Mouse (Mus musculus) frontal cortex, postnatal 10 days (tissue): ENCODE data around the gene Fam207a.

Experiments used
- DNase-seq, 2 experiments: peaks; one replicate each; pipeline ENCODE4 v3.0.0; 2022; ENCODE audit warnings: low spot score in 2 of 2, mixed read lengths in 1 of 2

Gene Fam207a

GRCm38 (mm10) chr10:77455251-77456010 lies 60.2 kb downstream of the Fam207a start:
- no peak for DNase-seq

GRCm38 (mm10) chr10:77454795-77455194 lies 60.8 kb downstream of the Fam207a start:
- no peak for DNase-seq

GRCm38 (mm10) chr10:77451822-77452221 lies 63.8 kb downstream of the Fam207a start:
- DNase-seq: no peak

- DNase-seq: no peak
Observed at GRCm38 (mm10) chr10:77450159-77450464, 65.5 kb downstream of the Fam207a start.

- DNase-seq: no peak
Observed at GRCm38 (mm10) chr10:77449315-77450158, 66.0 kb downstream of the Fam207a start.

- no peak for DNase-seq
Observed at GRCm38 (mm10) chr10:77448698-77449247, 66.8 kb downstream of the Fam207a start.

GRCm38 (mm10) chr10:77448209-77448608 lies 67.4 kb downstream of the Fam207a start:
- DNase-seq: no peak

- no peak for DNase-seq
Observed at GRCm38 (mm10) chr10:77447755-77448154, 67.8 kb downstream of the Fam207a start.

- DNase-seq: no peak
Observed at GRCm38 (mm10) chr10:77442250-77442649, 73.3 kb downstream of the Fam207a start.

- DNase-seq: no peak
Observed at GRCm38 (mm10) chr10:77441812-77442211, 73.8 kb downstream of the Fam207a start.

- no peak for DNase-seq
Observed at GRCm38 (mm10) chr10:77440841-77441755, 74.5 kb downstream of the Fam207a start.

GRCm38 (mm10) chr10:77440286-77440685 lies 75.3 kb downstream of the Fam207a start:
- no peak for DNase-seq

GRCm38 (mm10) chr10:77439026-77439425 lies 76.6 kb downstream of the Fam207a start:
- no peak for DNase-seq

- DNase-seq: no peak
Observed at GRCm38 (mm10) chr10:77438021-77438420, 77.6 kb downstream of the Fam207a start.
